Mouse (Mus musculus) T-helper 1 cell (primary cell): Measurements from ENCODE around the gene Mfsd10.
"Not testable (repeated sequence)": the region's sequence is repeated elsewhere in the genome, so short reads cannot be mapped to it uniquely, and the experiment has no call there.

Experiments used
- in situ Hi-C: fragments of 300-600 bp; cut with MboI, MseI; formaldehyde crosslinking; loops from one replicate; pipeline ENCODE4 v1.15.1; 2025; ENCODE audit warnings: high pct_unique_total_duplicates

Mfsd10 gene

DNA sequence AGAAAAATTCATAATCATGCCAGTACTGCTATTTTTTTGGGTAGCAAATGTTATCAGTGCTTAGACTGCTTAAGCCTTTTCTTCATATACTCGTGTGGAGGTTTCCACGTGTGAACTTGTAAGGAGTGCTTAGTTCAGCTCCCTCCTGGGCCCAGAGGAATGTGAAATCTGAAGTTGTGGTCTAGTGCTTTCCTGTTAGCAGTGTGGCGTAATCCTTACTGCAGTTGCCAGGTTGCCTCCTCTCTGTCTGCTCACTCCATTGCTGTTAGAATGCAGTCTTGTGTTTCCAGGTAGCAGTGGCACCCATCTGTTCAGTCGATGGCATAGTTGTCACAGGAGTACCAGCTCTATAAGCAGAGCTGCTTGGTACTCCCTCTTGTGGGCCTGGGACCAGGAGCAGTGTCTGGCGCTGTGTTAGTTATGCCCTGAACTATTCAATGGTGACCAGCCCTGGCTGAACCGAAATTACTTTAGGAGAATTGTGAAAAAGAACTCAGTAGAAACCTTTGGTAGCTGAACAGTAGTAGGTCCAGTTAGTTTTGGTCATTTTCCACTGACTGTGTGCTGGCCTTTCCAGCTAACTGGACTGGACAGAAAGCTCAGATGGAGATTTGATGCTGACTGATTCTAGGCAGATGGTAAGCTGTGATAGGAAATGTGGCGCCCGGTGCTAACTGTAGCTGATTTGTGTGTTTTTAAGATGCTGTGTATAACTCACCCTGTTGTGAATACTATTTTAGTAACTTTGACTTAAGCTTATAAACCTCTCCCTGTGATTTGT lies 29.7 kb downstream of the Mfsd10 start:
- in situ Hi-C loops: no loop called here

DNA sequence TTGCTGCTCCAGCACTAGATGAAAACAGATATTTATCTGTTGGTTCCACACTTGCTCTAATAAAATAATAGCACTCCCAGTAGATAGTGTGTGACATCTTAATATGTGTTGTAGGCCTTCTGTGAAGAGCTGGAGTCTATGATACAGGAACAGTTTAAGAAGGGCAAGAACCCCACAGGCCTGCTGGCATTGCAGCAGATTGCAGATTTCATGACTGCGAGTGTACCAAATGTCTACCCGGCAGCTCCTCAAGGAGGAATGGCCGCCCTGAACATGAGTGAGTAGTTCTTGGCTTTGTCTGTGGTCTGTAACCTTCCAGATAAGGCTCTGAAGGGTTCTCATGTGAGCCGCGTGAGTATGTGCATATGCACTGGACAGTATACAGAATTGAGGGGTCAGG lies 32.4 kb downstream of the Mfsd10 start:
- in situ Hi-C loops: no loop called here

DNA sequence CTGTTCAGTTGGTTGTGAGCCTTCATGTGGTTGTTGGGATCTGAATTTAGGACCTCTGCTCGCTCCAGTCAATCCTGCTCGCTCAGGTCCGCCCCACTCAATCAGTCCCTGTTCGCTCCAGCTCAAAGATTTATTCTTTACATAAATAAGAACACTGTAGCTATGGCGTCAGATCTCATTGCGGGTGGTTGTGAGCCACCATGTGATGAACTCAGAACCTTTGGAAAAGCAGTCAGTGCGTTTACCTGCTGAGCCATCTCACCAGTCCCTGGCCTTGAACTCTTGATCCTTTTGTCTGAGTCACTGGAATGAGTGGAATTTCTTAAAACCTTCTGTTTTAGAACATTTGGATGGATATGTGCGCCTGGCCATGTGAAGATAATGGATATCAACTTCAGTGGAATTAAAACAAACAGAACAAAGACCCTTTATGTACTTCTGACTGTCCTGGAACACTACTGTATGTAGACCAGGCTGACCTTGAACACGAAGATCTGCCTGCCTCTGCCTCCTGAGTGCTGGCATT lies 43.7 kb downstream of the Mfsd10 start:
- in situ Hi-C loops: no loop called here

DNA sequence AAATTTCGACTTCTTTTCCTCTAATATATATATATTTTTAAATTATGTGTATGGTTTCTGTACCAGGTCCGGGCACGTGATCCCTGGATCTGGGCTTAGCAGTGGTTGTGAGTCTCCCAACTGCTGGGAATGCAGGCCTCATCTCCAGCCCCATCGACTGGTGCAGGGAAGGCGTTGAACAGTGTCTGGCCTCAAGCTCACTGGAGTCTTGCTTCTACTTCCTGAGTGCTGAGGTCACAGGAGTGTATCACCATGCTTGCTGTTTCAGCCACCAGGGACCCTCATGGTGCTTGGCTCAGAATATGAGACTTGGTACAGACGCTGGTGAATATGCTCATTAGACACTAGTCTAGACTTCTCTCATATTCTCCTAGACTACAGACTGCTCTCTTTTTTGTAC lies 44.3 kb downstream of the Mfsd10 start:
- in situ Hi-C loops: no loop called here

DNA sequence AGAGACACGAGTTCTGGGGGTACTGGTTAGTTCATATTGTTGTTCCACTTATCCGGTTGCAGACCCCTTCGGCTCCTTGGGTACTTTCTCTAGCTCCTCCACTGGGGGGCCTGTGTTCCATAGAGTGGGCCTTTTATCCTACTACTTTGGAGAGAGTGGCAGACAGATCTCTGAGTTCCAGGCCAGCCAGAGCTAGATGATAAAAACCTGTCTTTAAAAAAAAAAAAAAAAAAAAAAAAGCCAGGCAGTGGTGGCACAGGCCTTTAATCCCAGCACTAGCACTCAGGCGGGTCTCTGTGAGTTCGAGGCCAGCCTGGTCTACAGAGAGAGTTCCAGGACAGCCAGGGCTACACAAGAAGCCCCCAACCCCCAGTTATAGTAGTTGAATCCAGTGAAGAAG lies 44.8 kb downstream of the Mfsd10 start:
- in situ Hi-C loops: not testable (repeated sequence)

DNA sequence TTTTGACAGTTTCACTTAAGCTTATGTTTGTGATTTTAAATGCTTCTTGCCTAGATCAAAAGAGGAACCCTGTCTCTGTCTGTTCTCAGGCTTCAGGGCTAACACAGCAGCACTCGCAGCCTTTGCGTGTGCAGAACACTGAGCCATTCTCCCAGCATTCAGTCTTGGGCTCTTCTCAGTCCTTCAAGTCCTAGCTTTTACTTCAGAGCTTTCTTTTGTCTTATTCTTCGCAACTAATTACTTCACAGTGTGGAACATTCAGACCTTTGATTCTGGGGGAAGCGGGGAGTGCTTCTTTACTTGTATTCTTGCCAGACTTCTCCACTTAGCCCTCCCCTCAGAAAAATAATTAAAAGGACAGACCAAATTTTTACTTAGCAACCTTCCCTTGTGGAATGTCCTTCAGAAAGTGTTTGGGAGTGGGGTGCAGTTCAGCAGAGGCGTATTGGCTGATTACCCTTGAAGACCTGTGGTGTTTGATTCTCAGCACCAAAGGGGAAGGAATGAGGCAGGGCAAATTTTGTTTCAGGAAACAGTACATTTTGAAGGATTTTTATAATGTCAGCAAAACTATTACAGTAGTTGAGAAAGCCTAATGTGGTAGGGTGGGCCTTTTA lies 45.5 kb downstream of the Mfsd10 start:
- in situ Hi-C loops: no loop called here

DNA sequence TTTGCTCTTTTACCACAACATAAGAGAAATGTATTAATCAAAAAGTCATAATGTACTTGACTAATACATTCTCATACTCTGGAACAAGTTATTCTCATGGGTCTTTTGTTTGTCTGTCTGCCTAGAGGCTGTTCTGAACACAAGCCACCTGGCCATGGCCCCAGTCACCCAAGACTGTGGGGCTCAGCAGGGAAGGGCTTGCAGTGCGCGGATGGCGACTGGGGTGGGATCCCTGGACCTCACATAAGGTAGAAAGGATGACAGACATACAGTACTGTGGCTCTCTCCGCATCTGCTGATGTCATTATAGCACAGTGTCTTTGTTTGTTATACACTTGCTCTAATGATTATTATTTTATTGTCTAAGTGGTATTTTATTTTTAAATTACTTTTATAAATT lies 46.3 kb downstream of the Mfsd10 start:
- in situ Hi-C loops: no loop called here

DNA sequence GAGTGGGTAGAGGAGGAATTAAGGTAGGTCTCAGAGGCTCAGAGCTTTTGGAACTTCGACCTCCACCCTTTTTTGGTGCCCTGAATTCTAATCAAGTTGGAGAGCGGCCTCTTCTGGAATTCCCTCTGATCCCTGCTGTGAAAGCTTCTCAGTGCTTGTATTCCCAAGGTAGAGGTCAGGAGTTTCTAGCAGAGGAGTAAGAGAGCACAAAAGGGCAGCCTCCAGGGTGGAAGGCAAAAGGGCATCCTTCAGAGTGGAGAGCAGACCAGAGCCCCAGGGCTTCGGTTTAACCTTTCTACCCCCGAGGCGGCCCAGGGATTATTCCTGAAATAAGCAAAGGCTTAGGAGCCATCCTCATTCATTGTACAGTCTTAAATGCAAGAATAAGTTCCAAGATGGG lies 47.0 kb downstream of the Mfsd10 start:
- in situ Hi-C loops: no loop called here

DNA sequence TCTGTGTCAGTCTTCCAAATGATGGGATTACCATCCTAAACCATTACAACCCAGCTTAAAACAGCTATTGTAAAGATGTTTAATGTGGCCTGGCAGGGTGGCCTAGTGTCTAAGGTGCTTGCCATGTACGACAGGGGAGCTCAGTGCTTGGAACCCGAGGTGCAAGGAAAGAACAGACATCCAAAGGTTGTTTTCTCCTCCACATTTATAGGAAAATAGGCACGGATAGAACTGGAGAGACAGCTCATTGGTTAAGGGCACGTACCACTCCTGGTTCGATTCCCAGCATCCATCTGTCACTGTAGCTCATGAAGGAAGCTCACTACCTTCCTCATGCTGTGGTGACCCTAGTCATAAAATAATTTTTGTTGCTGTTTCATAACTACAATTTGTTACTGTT lies 49.1 kb downstream of the Mfsd10 start:
- in situ Hi-C loops: no loop called here

DNA sequence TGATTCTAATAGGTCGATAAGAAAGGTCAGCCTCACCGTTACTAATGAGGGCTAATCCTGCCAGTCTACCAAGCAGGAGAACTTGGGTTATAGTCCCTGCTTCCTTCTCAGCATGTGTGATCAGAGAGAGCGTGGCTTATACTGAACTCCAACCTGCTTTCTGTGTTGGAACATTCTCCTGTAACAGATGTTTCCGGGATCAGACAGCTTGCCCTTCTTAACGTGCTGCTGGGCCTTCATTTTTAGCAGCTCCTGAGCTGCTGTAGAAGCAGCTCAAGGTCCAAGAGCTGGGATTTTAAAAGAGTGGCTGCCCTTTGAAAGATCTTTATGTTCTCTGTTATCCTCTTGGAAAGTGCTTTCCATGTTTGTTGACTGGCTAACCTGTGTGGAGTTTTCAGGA lies 51.8 kb downstream of the Mfsd10 start:
- in situ Hi-C loops: no loop called here
